Mouse (Mus musculus): ENCODE results near the gene Gm29776.

Gm29776 gene

GRCm38 (mm10) chr14:54650621-54651454 is 47.8 kb downstream of the Gm29776 start:
- DNase-seq (ENCODE audit: low read depth, low spot score), result peak; percentile 95

DNA sequence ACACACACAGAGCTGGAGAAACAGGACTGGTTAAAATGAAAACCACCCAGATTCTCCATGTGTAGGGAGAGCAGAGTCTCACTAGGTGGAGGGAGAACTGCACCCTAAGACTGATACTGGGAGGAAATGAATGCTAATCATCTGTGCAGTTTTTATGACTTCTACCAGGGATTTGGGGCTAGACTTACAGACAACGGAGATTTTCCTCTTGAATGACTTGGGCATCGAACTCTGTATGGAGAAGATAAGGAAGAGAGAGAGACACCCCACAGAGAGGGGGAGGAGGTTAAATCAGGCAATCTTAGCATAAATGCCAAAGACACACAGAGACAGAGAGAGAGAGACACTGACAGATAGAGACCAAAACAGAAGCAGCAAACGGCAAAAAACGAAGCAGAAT is 50.7 kb downstream of the Gm29776 start:
- no peak for DNase-seq (ENCODE audit: low read depth, low spot score)

DNA sequence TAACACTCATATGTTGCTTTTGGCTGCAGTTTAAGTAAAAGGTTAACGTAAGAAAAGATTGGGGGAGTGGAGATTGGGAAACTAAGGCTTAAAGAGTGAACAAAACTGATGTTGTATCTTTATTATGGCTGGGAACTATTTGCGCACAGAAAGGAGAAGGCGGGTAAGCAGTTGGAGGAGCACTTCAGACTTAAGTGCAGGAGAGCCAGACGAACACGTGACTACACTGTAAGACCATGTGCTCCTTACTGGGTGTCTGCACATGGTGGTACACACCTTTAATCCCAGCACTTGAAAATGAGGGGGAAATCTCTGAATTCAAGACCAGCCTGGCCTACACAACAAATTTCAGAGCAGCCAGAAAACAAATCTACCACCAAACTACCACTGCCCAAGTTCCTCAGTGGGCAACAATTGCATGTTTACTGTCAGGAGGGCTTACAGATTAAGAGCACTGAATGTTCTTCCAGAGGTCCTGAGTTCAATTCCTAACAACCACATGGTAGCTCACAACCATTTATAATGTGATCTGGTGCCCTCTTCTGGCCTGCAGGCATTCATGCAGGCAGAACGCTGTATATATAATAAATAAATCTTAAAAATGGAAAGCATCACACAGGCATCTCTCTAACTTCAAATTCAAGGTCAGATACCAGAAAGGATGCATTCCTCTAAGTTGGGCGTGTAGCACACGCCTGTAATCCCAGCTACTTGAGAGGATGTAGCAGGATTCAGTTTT is 51.6 kb downstream of the Gm29776 start:
- no peak for DNase-seq (ENCODE audit: low read depth, low spot score)

DNA sequence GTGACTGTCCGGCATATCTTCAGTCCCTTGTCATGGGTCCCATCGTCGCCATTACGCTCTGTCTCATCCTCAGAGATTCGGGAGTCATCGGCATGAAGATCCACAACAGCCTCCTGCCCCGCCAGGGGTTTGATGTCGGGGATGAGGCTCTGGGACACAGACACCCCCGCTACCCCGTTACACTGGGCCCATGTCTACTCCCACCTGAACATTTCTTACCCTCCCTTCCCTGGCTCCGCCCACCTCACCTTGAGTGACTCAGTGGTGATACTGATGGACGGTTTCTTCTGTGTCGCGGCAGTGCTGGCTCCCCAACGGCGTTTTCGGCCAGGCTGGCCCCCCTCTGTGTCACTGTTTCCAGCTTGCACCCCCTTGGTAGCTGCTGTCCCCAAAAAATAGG is 52.2 kb downstream of the Gm29776 start:
- no peak for DNase-seq (ENCODE audit: low read depth, low spot score)

DNA sequence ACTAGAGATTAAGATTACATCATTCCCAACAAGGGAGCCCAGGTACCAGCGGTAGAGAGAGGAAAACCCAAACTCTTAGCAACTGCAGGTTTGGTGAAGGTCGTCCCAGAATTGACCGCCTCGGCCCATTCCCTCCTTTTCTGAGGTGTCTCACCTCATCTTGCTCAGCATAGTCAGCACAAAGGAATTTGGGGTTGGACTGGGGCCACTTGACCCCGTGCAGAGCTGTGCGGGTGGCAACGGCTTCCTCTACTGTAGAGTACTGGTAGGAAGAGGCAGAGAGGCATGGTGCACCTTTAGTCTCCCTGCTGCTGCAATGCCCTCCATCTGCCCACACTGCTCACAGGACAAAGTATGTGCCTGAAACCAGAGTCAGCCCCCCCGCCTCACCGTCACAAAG is 54.3 kb downstream of the Gm29776 start:
- no peak for DNase-seq (ENCODE audit: low read depth, low spot score)

DNA sequence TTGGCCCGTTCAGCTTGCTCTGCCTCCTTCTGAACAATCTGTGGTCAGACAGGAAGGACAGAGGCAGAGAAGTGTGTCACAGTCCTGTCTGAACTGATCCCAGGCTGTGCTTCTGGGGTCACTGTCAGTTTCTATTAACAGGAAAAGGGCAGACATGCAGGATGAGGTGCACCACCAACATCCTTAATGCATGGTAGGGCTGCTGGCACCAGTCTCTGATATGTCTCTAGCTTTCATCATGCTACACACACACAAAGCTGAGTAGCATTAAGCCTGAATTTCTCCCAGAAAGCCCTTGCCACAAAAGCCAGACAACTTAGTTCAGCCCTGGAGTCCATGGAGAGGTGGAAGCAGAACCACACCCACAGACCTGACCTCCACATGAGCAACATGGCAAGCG is 55.6 kb downstream of the Gm29776 start:
- DNase-seq (ENCODE audit: low read depth, low spot score), result no peak
